Mouse (Mus musculus) heart, postnatal 0 days (tissue): ENCODE results near the gene Nhp2.

ENCODE experiments used
- CTCF ChIP-seq: IDR thresholded peaks from 2 replicates; pipeline ENCODE4 v1.5.1; 2016; ENCODE audit warnings: antibody characterized with exemption, control low read depth, low read depth
- EP300 ChIP-seq: IDR thresholded peaks from 2 replicates; pipeline ENCODE4 v1.6.1; 2016; ENCODE audit warnings: antibody characterized with exemption, low read depth

GRCm38 (mm10) chr11:51643761-51644160 lies 24.2 kb downstream of the Nhp2 start:
- no peak for TF ChIP-seq CTCF
- TF ChIP-seq EP300 = no peak
